Mouse (Mus musculus): ENCODE measurements around the gene Actn4. TPM values are rescaled to one million over a fixed set of nuclear protein-coding genes. Genes with fewer than 3 reads are reported as not detected.

Actn4 gene
- polyA plus RNA-seq, 1 experiment, result 340 TPM

GRCm38 (mm10) chr7:28982274-28983013 is 20.3 kb upstream of the Actn4 start:
- peak overlapping the region; percentile 52 for H3K4me3 ChIP-seq (ENCODE audit: insufficient read depth, low read depth, low read length)
- TF ChIP-seq POLR2A (IDR thresholded peaks at IDR 0.05; ENCODE audit: low read depth, low read length) (no peak), CTCF (conservative IDR thresholded peaks at IDR 0.05; ENCODE audit: insufficient read depth, insufficient read length, low read depth, low read length) (no peak)
- no peak for DNase-seq
- H3K27me3 ChIP-seq (replicated peaks; ENCODE audit: control insufficient read depth, insufficient read depth, low read length), result no peaks in the 10 kb centered on the region
- WGBS, result 13% methylated on average over 19 of the region's 19 CpGs
- peak overlapping the region; percentile 32; the same call in 1 of the 2 replicates for H3K27ac ChIP-seq (ENCODE audit: insufficient read depth, low read depth, low read length)
- H3K36me3 ChIP-seq (ENCODE audit: control insufficient read depth, insufficient read depth, low read length), result no peaks in the 10 kb centered on the region
- peaks cover 3% of the 10 kb centered on the region; the same call in 1 of the 2 replicates for H3K4me1 ChIP-seq (ENCODE audit: control insufficient read depth, insufficient read depth, low read length)

- WGBS, result under 1% methylated on average over 36 of the region's 36 CpGs
- DNase-seq, result peak; percentile 99
- Histone ChIP-seq H3K4me1 (ENCODE audit: control insufficient read depth, insufficient read depth, low read length) (peaks cover 8% of the 10 kb centered on the region; the same call in 1 of the 2 replicates), H3K36me3 (ENCODE audit: control insufficient read depth, insufficient read depth, low read length) (no peaks in the 10 kb centered on the region), H3K27ac (ENCODE audit: insufficient read depth, low read depth, low read length) (peak within 1 kb of the TSS; percentile 32; the same call in 1 of the 2 replicates), H3K4me3 (ENCODE audit: insufficient read depth, low read depth, low read length) (peak within 1 kb of the TSS; percentile 58), H3K27me3 (replicated peaks; ENCODE audit: control insufficient read depth, insufficient read depth, low read length) (no peaks in the 10 kb centered on the region)
- TF ChIP-seq CTCF (conservative IDR thresholded peaks at IDR 0.05; ENCODE audit: insufficient read depth, insufficient read length, low read depth, low read length) (no peak), POLR2A (IDR thresholded peaks at IDR 0.05; ENCODE audit: low read depth, low read length) (peak; percentile 71)
Measured at GRCm38 (mm10) chr7:28981651-28982273, 19.6 kb upstream of the Actn4 start, which contains the start of the genes Eif3k and Map4k1. Gene Eif3k (minus strand): TSS chr7:28981864. Gene Map4k1 (plus strand): TSS chr7:28982050.

GRCm38 (mm10) chr7:28977556-28977955 is 15.4 kb upstream of the Actn4 start:
- peak; percentile 92 for DNase-seq
- WGBS, result 35% methylated on average over 9 of the region's 9 CpGs
- Histone ChIP-seq H3K4me1 (ENCODE audit: control insufficient read depth, insufficient read depth, low read length) (peaks cover 8% of the 10 kb centered on the region; the same call in 1 of the 2 replicates), H3K4me3 (ENCODE audit: insufficient read depth, low read depth, low read length) (no peak overlapping the region), H3K36me3 (ENCODE audit: control insufficient read depth, insufficient read depth, low read length) (no peaks in the 10 kb centered on the region), H3K27ac (ENCODE audit: insufficient read depth, low read depth, low read length) (no peak overlapping the region; the same call in 1 of the 2 replicates), H3K27me3 (replicated peaks; ENCODE audit: control insufficient read depth, insufficient read depth, low read length) (no peaks in the 10 kb centered on the region)
- TF ChIP-seq POLR2A (IDR thresholded peaks at IDR 0.05; ENCODE audit: low read depth, low read length) (no peak), CTCF (conservative IDR thresholded peaks at IDR 0.05; ENCODE audit: insufficient read depth, insufficient read length, low read depth, low read length) (no peak)

- no peaks in the 10 kb centered on the region for H3K27me3 ChIP-seq (replicated peaks; ENCODE audit: control insufficient read depth, insufficient read depth, low read length)
- DNase-seq, result peak; percentile 61
- H3K4me3 ChIP-seq (ENCODE audit: insufficient read depth, low read depth, low read length), result no peak overlapping the region
- WGBS, result 75% methylated on average over 8 of the region's 8 CpGs
- H3K36me3 ChIP-seq (ENCODE audit: control insufficient read depth, insufficient read depth, low read length), result no peaks in the 10 kb centered on the region
- TF ChIP-seq POLR2A (IDR thresholded peaks at IDR 0.05; ENCODE audit: low read depth, low read length), result no peak
- TF ChIP-seq CTCF (conservative IDR thresholded peaks at IDR 0.05; ENCODE audit: insufficient read depth, insufficient read length, low read depth, low read length), result peak; percentile 55
- no peak overlapping the region for H3K27ac ChIP-seq (ENCODE audit: insufficient read depth, low read depth, low read length)
- H3K4me1 ChIP-seq (ENCODE audit: control insufficient read depth, insufficient read depth, low read length), result peaks cover 23% of the 10 kb centered on the region
Measured at GRCm38 (mm10) chr7:28973025-28973424, 10.9 kb upstream of the Actn4 start.

- 67% methylated on average over 8 of the region's 8 CpGs for WGBS
- Histone ChIP-seq H3K4me1 (ENCODE audit: control insufficient read depth, insufficient read depth, low read length) (peaks cover 23% of the 10 kb centered on the region), H3K4me3 (ENCODE audit: insufficient read depth, low read depth, low read length) (no peak overlapping the region), H3K27me3 (replicated peaks; ENCODE audit: control insufficient read depth, insufficient read depth, low read length) (no peaks in the 10 kb centered on the region), H3K27ac (ENCODE audit: insufficient read depth, low read depth, low read length) (no peak overlapping the region), H3K36me3 (ENCODE audit: control insufficient read depth, insufficient read depth, low read length) (no peaks in the 10 kb centered on the region)
- no peak for TF ChIP-seq POLR2A (IDR thresholded peaks at IDR 0.05; ENCODE audit: low read depth, low read length)
- peak; percentile 69 for TF ChIP-seq CTCF (conservative IDR thresholded peaks at IDR 0.05; ENCODE audit: insufficient read depth, insufficient read length, low read depth, low read length)
- DNase-seq, result peak; percentile 77
Measured at GRCm38 (mm10) chr7:28972542-28972985, 10.4 kb upstream of the Actn4 start.

GRCm38 (mm10) chr7:28971770-28972269 is 9.7 kb upstream of the Actn4 start:
- H3K27me3 ChIP-seq (replicated peaks; ENCODE audit: control insufficient read depth, insufficient read depth, low read length), result no peaks in the 10 kb centered on the region
- H3K36me3 ChIP-seq (ENCODE audit: control insufficient read depth, insufficient read depth, low read length), result no peaks in the 10 kb centered on the region
- peak; percentile 75 for DNase-seq
- peaks cover 18% of the 10 kb centered on the region for H3K4me1 ChIP-seq (ENCODE audit: control insufficient read depth, insufficient read depth, low read length)
- no peak for TF ChIP-seq POLR2A (IDR thresholded peaks at IDR 0.05; ENCODE audit: low read depth, low read length)
- no peak for TF ChIP-seq CTCF (conservative IDR thresholded peaks at IDR 0.05; ENCODE audit: insufficient read depth, insufficient read length, low read depth, low read length)
- H3K27ac ChIP-seq (ENCODE audit: insufficient read depth, low read depth, low read length), result no peak overlapping the region; the same call in 1 of the 2 replicates
- no peak overlapping the region for H3K4me3 ChIP-seq (ENCODE audit: insufficient read depth, low read depth, low read length)
- 39% methylated on average over 6 of the region's 6 CpGs for WGBS

- 83% methylated on average over 7 of the region's 7 CpGs for WGBS
- no peak overlapping the region for H3K27ac ChIP-seq (ENCODE audit: insufficient read depth, low read depth, low read length)
- DNase-seq, result no peak
Measured at GRCm38 (mm10) chr7:28971029-28971428, 8.9 kb upstream of the Actn4 start.

More at GRCm38 (mm10) chr7:28971029-28971428, 8.9 kb upstream of the Actn4 start:
- H3K36me3 ChIP-seq (ENCODE audit: control insufficient read depth, insufficient read depth, low read length), result no peaks in the 10 kb centered on the region
- no peaks in the 10 kb centered on the region for H3K27me3 ChIP-seq (replicated peaks; ENCODE audit: control insufficient read depth, insufficient read depth, low read length)
- TF ChIP-seq CTCF (conservative IDR thresholded peaks at IDR 0.05; ENCODE audit: insufficient read depth, insufficient read length, low read depth, low read length) (no peak), POLR2A (IDR thresholded peaks at IDR 0.05; ENCODE audit: low read depth, low read length) (no peak)
- H3K4me1 ChIP-seq (ENCODE audit: control insufficient read depth, insufficient read depth, low read length), result peaks cover 18% of the 10 kb centered on the region
- H3K4me3 ChIP-seq (ENCODE audit: insufficient read depth, low read depth, low read length), result no peak overlapping the region
